Mouse (Mus musculus) c-Kit-positive CD71-negative TER-119-negative erythroid progenitor cells, embryonic 14.5 days (primary cell): ENCODE measurements around the gene Gm3043.
"Not testable (repeated sequence)": the region's sequence is repeated elsewhere in the genome, so short reads cannot be mapped to it uniquely, and the experiment has no call there.

Experiments
- DNase-seq: peaks from one replicate; pipeline ENCODE4 v3.0.0-alpha.2; 2013; ENCODE audit warnings: low read depth

The Gm3043 gene

GRCm38 (mm10) chr14:3688483-3688882 is at the start of gene Gm3043:
Gene Gm3043 (plus strand): TSS chr14:3688783.
- DNase-seq = not testable (repeated sequence)

DNA sequence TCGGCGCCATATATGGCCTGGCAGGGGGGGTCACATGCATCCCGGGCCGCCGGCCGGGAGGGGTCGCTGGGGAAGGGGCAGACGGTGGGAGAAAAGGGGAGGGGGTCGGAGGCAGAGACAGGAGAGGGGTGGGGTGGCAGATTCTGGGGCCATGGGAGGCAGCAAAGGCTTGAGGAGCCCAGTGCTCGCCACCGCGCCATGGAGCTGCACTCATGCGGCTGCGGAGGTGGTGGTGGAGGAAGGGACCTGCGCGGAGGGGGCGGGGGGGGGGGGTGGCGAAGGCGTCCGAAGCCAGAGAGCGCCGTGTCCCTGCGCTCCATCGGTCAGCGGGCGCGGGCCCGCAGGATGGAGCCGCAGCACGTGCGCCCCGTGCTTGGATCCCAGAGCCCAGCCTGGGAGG is 36.9 kb upstream of the Gm3043 start, which contains the start of gene Gm3020:
Gm3020 (plus strand) TSS at position 301 of the 400 bp plus-strand sequence.
- DNase-seq = not testable (repeated sequence)
